Mouse (Mus musculus): Measurements from ENCODE around the gene Rnf38.
A peak's percentile ranks its signal among the peaks of the same experiment; 100 is the strongest.

Rnf38 gene

DNA sequence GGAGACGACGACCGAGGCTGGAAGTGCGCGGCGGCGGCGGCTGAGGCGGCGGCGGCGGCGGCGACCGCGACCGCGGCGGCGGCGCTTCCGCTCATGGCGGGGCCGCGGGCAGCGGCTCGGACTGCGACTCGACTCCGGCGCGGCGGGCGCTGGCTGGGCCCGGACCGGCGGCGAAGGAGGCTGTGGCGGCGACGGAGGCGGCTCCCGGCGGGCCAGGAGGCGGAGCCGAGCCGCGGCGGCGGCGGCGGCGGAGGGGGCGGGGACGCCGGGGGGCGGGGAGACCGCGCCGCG is at the start of gene Rnf38:
Gene Rnf38, minus strand, starts transcription at position 77 of the 291 bp plus-strand sequence.
- no peak for DNase-seq (ENCODE audit: low spot score in 2 of 2)

DNA sequence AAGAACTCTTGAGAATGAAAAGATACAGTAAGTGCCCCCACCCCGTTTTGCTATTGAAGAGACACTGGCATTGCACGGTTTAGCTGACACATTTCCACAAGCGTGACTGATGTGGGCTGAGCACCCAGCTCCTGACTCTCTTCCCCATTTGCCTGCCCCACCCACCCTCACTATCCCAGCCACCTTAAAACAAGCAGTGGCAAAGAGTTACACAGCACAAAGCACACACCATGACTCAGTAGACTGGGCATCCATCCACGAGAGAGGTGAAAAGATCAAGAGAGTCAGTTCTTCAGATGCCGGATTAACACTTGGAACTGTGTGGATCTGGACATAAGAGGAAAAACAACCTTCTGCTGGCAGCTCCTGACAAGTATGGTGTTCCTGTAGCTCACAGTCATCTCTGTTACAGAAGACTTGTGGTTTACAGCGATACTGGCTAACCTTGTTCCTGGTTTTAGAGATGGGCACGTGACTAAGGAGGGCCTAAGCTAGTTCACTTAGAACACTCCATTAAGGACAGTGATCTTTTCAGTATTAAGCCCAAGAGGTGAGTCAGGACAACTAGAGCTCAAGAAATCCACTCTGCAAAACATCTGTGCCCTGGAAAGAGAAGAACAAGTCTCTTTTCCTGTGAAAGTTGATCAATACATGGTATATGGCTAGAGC is 48.1 kb upstream of the Rnf38 start:
- no peak for DNase-seq (ENCODE audit: low spot score in 2 of 2)

DNA sequence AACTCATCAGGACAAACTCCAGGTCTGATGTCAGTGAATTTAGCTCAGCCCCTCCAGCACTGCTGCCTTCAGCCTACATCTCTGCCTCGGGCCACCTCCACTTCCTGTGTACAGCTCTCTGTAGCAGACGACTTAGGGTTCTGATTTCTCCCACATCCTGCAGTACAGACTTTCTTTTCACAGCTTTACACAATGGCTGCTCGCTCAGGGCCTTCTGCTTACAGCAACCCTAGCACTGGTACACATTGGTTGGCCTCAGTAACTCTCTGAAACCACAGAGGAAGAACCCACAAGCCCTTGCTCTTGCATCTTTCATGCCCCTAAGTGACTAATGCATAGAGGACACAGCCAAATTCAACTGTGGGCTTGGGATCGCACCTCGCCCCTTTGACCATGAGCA is 37.5 kb upstream of the Rnf38 start:
- DNase-seq (ENCODE audit: low spot score in 2 of 2), result no peak

DNA sequence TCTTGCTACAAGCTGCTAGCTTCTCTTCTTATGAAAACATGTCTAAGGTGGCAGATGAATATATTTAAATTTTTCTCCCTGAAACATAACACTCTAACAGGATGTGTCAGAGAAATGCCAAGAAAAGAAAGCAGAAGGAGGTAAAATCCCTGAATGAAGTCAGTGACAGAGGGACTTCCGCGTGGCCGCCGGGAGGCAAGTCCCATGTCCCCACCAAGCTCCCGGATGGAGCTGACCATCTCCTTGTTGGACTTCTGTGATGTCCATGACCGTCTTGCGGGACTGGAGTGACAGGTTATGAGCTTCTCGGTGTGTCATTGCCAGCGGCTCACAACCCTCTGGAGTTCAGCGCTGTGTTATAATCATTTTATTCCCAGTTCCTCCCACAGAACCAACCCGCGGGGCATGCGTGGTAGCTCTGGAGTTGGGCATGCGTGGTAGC is 35.8 kb upstream of the Rnf38 start:
- DNase-seq (ENCODE audit: low spot score in 2 of 2), result peak; percentile 10 to 25

DNA sequence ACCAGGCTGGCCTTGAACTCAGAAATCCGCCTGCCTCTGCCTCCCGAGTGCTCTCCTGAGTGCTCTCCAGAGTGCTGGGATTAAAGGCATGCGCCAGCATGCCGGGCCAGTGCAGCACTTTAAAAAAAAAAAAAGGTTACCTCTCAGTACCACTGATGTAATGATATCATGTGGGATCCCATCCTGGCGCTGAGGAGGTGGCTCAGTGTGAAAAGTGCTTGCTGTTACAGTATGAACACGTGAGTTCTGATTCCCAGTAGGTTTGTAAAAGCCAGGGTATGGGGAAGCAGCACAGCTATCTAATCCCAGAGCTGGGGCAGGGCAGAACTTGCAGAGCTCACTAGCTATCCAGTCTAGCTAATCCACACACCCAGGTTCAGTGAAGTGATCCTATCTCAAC is 33.8 kb upstream of the Rnf38 start:
- DNase-seq (ENCODE audit: low spot score in 2 of 2), result no peak

DNA sequence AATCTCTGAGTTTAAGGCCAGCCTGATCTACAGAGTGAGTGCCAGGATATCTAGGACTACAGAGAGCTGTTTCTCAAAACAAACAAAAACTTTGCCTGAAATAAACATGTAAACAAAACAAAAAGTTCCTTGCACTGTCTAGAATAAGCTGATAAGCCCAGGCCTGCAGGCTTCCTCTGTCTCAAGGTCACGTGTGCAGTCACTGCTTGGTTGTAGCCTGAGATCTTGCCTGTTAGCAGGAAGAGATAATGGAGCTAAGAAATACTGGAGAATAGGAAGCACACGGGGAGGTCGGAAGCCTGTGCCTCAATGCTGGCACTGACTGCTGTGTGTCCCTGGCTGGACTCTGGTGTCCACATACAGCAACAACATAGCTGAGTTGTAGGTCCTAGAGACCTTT is 31.9 kb upstream of the Rnf38 start:
- no peak for DNase-seq (ENCODE audit: low spot score in 2 of 2)

DNA sequence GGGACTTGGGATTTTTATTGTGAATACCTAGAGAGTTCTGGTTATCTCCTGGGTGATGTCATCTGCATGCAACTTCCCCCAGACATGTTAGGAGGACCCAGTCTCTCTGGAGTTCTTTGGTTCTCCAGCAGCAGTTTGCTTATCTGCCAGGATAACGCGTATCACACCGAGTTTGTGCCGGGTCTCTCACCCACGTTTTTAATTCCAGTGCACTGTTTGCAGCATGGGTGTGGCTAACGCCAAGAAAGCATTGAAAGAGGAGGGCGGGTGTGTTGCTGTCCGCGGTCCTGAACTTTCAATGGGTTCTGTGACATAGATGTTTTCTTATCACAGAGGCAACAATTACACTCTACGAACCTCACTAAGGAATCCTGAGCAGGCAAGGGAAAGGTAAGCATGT is 26.7 kb upstream of the Rnf38 start:
- no peak for DNase-seq (ENCODE audit: low spot score in 2 of 2)

DNA sequence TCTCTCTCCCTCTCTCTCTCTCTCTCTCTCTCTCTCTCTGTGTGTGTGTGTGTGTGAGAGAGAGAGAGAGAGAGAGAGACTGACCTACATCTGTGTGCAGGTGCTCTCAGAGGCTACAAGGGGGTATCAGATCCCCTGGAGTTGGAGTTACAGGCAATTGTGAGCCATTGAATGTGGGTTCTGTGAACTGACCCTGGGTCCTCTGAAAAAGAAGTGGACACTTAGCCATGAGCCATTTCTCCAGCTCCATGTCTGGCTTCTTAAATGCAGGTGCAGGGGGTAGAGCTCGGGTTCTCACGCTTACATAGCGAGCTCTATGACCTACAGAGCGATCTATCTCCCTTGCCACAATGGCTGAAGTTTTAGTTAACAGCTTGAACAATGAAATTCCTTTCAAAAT is 25.5 kb upstream of the Rnf38 start:
- no peak for DNase-seq (ENCODE audit: low spot score in 2 of 2)

DNA sequence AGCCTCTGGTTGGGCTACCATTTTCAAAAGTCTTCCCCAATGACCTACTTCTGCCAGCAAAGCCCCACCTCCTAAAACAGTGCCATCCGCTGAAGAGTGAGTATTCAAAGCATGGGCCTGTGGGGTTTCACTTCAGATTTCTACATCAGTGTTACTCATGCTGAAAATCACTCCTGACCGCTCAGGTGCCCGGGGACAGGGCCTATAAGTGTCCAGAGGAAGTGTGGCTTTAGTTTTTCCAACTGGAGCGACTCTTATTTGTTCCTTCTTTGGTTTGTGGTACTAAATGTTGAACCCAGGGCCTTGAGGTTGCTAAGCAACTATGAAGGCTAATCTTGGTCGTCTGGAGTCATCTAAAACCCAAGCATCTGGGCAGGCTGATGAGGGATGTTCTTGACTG is 21.0 kb upstream of the Rnf38 start:
- DNase-seq (ENCODE audit: low spot score in 2 of 2), result no peak

DNA sequence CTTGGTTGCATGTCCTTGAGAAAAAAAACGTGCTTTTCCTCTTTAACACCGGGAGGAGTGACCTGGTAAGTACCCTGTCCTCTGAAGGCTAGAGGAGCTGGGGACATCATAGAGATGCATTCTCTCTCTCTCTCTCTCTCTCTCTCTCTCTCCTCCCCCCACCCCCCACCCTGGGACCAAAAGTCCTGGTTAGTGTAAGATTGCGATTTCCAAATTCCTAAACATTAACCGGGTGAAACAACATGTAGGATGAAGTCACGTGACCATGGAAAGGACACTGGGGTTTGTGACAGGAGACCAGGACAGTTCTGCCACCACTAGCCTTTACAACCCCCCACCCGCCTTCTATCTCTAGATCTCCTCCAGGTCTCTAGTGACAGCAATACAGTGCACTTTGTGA is 19.6 kb upstream of the Rnf38 start:
- DNase-seq (ENCODE audit: low spot score in 2 of 2), result no peak

DNA sequence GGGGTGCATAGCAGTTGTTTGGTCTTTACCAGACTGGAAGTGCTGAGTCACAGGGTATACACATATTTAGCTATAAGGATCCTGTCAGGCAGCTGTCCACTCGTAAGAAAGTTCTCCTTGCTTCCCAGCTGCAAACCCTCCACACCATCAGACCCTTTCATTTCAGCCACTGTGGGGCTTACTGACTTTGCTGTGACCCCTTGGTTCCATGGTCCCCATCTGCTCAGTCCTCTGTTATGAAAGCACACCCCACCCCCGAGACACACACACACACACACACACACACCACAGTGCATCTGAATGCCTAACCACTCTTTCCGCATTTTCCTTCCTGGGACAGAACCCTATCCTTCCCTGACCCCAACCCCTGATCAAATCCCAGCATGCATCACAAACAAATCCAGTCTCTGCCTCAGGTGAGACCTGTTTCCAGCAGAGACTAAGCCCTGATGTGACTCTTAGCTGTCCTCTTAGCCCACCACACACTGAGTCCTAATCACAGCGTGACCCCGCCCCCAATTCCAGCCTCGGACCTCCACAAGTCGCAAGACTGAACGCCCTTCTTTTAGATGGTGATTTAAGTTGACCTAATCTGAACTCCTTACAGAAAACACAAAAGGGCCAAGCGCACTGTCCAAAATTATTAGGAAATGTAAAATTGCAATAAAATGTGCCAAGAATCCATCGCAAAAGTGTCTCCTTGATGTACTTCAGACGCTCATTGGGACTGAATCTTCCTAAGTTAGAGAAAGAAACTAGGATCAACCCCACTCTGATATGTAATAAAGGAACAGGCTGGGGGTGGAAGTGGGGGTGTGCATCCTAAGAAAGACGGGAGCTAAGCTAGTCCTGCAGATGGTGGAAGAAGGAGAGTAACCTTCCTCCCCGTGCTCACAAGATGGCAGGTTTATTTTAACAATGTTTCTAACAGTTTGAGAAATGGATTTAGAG is 18.7 kb upstream of the Rnf38 start:
- no peak for DNase-seq (ENCODE audit: low spot score in 2 of 2)

DNA sequence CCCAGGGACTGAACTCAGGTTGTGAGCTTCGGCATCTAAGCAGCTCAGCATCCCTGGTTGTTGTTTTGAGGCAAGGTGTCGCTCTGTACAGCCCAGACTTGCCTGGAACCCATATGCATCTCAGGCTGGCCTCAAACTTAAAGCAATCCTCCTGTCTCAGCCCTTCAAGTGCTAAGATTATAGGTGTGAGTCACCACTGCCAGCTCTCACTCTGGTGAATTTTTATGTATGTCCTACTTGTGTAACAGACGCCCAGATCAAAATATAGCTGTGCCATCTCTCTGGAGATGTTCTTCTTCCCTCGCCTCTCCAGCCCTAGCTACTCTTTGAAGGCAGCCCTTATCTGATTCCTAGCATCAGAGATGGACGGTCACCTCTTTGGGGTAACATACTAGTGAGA is 17.9 kb upstream of the Rnf38 start:
- DNase-seq (ENCODE audit: low spot score in 2 of 2), result no peak

DNA sequence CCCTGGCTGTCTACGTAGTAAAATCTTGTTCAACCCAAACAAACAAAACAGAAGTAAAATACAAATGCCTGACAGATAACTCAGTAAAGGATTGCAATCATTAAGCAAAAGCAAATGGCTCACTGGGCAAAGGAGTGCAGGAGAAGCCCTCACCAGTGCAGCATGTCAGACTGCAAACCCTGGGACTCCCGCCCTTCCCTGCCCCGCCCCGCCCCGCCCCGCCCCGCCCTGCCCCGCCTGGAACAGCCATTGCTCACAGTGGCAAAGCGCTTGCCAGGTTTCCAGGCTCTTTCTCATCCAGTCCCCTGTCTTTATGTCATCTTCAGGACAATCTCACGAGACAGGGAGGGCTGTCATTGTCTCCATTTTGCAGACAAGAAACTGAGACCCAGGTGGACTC is 16.1 kb upstream of the Rnf38 start:
- DNase-seq (ENCODE audit: low spot score in 2 of 2), result no peak

DNA sequence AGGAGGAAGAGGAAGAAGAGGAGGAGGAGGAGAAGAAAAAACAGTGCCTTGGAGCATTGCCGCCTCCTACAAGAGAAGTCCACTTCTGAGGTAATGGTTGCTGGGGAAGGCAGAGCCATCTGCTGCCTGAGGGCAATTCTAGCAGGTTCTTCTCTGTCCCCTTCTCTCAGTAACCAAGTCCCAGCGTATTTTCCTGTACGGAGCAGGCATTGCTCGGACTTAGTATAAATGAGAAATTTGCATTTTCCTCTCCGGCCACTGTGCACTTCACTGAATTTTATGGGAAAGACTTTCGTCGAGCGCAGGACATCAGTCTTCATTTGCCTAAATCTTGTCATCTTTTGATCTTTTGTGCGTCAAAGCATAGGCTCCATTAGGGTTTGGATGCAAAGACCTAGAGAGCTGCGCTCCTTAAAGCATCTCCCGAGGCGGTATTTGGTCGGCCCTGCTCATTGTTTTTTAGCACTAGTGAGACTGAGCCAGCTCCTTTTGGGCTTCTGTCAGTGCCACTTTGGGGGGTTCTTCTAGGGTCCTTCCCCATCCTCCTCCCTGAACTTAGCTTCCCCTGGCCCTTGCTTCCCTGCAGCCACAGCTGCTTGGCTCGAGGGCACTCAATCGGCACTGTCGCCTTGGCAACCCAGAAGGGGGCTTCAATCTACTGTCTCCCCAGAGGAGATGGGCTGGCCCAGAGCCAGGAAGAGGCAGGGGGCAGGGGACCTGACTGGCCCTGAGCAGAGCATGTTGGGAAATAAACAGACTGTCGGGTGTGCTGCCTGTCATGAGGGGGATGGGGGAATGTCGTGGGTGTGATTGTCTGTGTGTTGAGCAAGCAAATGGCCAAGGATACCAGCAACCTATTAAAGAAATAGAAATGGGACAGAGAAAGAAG is 13.7 kb upstream of the Rnf38 start:
- DNase-seq (ENCODE audit: low spot score in 2 of 2), result no peak

DNA sequence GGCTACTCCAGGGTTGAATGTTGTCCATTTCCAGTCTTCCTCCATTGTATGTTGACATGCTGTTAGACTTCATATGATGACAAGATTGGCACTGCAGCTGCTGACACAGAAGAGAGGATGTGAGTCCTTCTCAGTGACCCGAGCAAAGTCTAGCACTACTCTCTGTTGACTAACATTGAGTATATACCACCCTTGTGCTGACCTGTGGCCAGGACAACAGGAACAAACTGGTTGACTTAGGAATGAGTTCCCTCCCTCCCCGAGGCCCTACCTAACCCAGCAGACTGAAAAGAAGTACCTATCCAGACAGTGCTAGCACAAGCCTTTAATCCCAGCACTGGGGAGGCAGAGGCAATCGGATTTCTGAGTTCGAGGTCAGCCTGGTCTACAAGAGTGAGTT is 12.7 kb upstream of the Rnf38 start:
- DNase-seq (ENCODE audit: low spot score in 2 of 2), result no peak

DNA sequence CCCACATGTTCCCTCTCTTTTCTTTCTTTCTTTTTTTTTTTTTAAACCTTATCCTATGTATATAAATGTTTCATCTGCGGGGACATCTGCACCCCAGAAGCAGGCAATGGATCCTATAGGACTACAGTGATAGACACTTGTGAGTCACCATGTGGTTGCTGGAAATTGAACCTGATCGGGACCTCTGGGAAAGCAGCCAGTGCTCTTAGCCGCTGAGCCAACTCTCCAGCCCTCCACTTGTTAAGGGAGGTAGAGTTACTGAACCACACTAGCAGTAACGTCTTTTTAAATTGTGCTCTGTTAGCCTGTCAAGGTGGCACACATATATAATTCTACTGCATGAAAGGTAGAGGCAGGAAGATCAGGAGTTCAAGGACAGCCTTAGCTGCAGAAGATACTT is 8.0 kb upstream of the Rnf38 start:
- no peak for DNase-seq (ENCODE audit: low spot score in 2 of 2)

DNA sequence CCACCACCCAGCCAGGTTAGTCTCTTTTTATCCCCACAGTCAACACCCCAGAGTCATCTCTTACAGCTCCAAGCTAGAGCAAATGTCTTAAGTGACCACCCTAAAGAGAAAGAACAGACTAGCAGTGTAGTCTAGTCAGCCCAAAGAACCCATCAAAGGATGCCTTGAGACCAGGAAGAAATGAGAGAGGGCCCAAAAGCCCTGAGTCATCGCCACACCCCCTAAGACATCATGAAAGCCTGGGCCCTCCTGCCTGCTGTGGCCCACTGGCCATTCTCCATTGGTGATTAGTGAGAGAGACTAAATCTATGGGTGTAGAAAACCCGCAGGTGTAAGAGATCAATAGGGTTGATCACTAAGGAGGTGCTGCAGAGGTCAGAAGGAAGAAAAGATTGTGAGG is 2.4 kb upstream of the Rnf38 start:
- no peak for DNase-seq (ENCODE audit: low spot score in 2 of 2)

DNA sequence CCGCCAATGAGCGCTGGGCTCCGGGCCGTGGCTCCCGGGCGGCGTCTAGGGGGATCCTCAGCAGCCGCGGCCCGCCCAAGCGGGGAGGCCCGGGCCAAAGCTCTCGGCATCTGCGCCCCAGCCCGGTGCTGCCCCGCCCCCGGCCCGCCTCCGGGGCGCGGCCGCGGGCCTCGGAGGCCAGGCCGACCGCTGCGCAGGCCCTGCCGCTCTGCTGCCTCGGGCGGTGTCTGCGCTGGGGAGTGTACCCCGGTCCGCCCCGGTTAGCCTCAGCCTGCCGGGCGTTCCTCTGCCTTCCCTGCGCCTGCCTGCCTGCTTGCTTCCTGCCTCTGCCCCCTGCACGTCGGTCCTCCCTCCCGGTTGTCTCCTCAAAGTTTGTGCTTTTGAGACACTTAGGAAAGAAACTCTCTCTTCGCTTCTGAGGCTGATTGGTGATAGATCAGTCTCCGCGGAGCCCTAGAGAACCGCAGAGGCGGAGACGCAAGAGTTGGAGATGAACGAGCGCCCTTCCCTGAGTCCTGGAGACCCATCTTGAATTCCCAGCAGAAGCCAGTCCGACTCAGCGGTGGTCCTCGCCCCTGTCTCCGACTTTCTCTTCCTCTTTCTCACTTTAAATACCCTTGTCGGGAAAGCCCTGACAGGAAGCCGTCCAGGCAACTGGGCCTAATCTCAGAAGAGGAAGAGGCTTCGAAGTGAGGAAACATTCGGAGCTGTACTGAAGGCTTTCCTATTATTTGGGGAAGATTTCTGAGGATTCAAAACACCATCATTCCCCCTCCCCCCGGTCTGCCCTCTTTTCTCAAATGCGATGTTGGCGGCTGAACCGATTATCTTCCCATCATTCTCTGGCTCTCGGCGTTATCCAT is 646 bp upstream of the Rnf38 start:
- DNase-seq (ENCODE audit: low spot score in 2 of 2), result peak; percentile 60 to 68

DNA sequence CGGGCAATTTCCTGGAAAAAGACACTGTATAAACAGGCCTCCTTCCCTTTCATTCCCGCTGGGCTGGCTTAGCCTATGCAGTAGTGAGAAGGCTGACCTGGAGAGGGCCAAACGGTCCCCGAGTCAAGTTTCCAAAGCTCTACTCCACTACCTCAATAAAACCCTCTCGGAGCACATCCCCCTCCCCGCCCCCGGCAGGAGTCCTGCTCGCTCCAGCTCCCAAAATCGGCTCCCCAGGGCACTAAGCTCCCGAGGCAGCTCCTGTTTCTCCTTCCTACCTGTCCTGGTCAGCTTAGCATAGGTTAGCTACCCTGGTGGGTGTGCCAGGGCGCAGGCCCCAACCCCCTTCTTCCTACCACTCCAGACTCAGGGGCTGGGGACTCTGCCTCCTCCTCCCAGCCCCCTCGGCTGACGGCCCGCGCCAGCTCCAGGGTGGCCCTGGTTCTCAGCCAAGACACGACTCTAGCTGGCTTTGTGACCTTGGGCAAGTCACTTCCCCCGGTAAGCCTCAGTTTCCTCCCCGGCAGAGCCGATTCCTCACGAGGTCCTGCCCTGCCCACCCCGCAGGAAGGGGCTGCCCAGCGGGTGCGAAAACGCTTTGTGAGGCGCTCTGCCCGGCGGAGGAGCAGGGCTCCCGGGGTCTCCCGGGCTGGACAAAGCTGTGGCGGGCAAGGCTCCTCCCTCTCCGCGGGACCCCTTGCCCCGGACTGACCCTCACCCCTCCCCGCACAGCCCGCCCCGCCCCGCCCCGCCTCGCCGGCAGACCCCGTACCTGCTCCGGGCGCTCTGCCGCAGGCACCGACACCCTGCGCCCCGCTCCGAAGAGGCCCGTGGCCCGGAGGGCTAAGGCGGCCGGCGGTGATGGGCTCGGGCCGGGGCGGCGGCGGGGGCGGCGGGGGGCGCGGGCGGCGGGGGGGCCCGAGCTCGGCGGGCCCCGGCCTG is 547 bp downstream of the Rnf38 start:
- peak in 1 of 2 experiments; percentile 32 for DNase-seq (ENCODE audit: low spot score in 2 of 2)

DNA sequence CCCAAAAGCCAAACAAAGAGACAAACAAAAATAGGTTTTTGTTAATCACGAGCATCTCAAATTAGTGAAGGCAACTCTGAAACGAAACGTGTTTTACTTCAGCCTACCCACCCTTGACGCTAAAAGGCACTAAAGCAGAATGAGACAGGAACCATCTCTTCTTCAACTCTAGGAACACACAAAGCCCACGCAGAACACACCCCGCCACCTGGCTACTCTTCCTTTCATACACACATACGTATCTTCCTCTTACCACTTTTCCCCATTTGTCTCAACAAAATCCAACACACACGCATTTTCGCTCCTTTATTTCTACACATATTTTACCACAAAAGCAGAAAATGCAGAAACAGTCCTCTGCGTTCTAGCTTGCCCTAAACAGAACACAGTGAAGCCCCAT is 8.5 kb downstream of the Rnf38 start:
- DNase-seq (ENCODE audit: low spot score in 2 of 2), result no peak

Measured in frontal cortex, postnatal 25 days (tissue).